Mouse (Mus musculus): ENCODE results near the gene Tpm4. TPM values are rescaled to one million over a fixed set of nuclear protein-coding genes. Genes with fewer than 3 reads are reported as not detected.

The Tpm4 gene
- total RNA-seq, 2 experiments from 2014 or later, result 13.4 to 15.5 TPM

GRCm38 (mm10) chr8:72169681-72170249, 35.0 kb downstream of the Tpm4 start:
- 0 out of 2 replicates have a peak, but pooled peaks have one; percentile 28 for ATAC-seq (replicated peaks; ENCODE audit: low FRiP score, low TSS enrichment, poor library complexity, severe bottlenecking)

DNA sequence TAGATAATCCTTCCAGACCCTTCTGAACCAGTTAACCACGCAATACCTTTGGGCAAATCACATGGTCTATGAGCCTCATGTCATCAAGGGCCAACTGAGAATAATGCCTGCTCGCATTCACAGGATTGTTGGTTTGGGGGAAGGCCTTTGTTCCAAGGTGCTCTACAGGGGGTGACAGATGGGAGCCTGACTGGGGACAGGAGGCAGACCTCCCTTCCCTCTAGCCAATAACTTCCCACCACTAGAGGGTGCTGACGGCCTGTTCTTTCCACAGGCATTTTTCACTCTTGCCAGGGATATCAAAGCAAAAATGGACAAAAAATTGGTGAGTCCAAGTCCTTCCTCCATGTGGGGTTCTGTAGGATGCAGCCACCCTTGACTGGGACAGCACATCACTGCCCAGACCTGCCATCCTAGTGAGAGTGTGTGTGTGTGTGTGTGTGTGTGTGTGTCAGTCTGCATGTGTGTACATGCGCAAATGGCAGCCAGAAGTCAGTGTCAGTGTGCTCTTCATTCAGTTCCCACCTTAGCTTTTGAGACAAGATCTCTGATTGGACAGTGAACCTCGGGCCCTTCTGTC, 42.7 kb downstream of the Tpm4 start:
- peak; percentile 69 for ATAC-seq (replicated peaks; ENCODE audit: low FRiP score, low TSS enrichment, poor library complexity, severe bottlenecking)

DNA sequence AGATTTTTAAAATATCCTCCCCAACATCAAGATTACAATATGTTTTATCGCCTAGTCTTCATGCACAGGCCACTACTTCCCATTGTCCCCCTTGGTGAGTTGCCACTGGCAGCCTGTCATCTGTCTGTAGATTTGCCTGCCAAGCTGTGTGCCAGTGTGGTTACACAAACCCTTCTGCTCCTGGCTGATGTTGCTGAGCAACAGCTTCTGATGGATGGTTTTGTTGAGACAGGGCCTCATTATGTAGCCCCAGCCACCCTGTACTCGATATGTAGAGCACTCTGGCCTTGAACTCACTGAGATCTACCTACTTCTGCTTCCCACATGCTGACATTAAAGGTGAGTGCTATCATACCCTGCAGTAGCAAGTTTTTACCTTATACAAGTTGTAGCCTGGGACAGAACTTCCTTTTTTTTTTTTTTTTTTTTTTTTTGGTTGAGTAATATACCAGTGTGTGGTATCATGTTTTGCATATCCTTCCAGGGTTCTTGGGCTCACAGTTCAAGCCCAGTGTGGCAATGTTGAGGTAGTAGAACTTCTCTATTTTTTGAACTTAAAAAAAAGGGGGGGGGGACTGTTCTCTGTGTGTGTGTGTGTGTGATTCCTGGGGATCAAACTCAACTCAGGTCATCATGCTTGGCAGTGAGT, 48.9 kb downstream of the Tpm4 start:
- 0 out of 2 replicates have a peak, but pooled peaks have one; percentile 50 for ATAC-seq (replicated peaks; ENCODE audit: low FRiP score, low TSS enrichment, poor library complexity, severe bottlenecking)

DNA sequence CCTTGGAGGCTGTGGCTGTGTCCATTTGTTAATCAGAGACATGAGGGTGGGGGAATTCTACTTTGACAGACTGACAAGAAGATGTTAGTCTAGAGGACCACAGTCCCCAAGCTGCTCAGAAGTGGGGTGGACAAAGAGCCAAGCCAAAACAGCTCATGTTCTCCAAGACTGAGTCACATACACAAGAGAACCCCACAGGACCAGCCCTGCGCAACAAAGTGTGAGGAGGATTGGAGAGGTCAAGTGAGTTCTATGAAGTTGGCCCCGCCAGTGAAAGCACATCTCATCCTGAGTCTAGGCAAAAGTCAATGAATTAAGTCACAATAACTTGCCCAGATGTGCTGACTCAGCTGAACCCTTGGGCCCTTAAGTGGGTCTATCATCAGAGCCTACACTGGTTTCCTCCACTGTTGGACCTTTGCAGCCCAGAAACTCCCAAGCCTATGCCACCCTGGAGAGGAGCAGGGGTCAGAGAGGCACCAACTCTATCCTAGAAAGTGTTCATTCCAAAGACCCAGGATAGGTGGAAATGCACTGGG, 53.1 kb downstream of the Tpm4 start:
- ATAC-seq (replicated peaks; ENCODE audit: low FRiP score, low TSS enrichment, poor library complexity, severe bottlenecking), result no peak

DNA sequence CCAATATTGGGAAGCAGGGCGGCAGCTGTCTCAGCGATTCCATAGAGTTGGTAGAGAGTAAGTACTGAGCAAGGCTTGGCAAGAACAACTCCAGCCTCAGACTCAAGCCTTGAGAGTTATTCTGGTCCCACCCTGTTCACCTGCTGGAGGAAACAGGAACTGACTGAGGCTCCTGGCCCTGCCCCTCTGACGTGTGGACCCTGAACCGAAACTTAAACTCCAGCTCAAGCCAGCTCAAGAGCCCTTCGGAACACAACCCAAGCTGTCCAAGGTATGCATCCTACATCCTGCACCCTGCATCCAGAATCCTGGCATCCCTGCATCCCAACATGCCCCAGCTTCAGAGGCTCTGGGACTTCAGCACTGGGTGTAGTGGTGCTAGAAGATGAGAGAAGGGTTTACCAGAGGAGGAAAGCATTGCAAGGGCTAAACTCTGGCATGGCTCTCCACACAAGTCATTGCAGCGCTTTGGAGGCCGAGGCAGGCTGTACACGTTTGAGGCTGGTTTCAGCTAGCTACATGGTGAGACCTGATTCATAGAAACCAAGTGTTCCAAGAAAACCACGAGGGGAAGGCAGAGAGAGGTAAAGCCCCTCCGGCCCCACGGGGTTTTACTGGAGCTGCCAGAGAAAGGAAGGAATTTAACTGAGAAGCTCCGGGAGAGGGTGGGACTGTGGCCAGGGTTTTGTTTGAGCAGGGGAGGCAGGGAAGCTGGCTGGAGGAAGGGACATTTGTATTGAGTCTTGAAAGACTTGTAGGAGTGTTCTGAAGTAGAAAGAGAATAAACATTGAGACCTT, 54.8 kb downstream of the Tpm4 start, which contains the start of gene Hsh2d:
Hsh2d (plus strand) TSS at position 222 of the 798 bp plus-strand sequence.
- peak; percentile 98 for ATAC-seq (replicated peaks; ENCODE audit: low FRiP score, low TSS enrichment, poor library complexity, severe bottlenecking)

DNA sequence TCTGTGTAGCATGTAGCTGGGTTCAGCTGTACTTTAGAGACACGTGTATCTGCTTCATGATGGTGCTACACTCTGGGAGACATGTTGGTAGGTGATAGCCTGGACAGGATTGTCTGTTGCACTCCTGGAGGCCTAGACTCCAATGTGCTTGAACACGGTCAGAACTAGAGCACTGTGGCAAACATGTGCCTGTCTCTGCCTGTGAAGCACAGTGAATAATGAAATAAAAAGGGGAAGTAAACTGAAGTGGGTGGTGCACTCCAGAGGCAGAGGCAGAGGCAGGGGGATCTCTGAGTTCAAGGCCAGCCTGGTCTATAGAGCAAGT, 55.4 kb downstream of the Tpm4 start:
- peak; percentile 41 for ATAC-seq (replicated peaks; ENCODE audit: low FRiP score, low TSS enrichment, poor library complexity, severe bottlenecking)

DNA sequence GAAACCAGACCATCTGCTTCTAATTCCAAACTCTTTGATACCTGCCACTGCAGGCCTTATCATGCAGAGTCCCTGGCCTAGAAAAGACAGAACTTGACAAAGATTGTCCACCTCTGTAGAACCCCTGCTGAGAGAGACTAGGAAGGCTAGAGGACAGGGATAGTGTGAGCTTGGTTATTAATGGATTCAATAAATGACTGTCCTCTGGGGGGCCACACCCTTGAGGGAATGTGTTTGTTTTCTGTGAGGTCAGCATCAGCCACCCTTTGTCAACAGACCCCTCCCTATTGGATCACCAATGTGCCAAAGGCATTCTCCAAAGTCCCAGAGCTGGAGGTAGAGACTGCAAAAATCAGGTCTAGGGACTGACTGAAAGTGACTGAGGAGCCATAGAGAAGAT, 57.3 kb downstream of the Tpm4 start:
- ATAC-seq (replicated peaks; ENCODE audit: low FRiP score, low TSS enrichment, poor library complexity, severe bottlenecking), result no peak

DNA sequence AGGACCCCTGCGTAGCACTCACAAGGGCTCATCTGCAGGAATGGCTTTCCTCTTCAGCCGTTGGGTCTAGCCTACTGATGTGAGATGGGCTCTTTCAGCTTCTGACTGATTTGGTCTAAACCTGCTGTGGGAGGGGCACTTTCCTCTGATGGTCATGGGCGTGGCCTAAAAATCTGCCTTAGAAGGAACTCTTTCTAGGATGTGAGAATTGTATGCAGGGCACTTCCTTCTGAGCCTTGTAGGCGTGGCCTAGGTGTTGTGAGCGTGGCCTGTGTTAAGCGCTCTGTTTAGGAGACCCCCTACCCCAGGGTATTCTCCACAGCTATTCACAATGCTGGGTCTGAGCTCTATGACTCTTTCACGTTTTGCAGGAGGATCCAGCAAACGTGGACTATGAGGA, 63.2 kb downstream of the Tpm4 start:
- ATAC-seq (replicated peaks; ENCODE audit: low FRiP score, low TSS enrichment, poor library complexity, severe bottlenecking), result no peak; the same call in 1 of the 2 replicates

Other genes with a start within 250 kb of the Tpm4 start
- gene Zfp882, start 226.4 kb upstream of the Tpm4 start, total RNA-seq (2014; fragmentation: Nextera tagmentation), result 4.0 and 6.3 TPM in 2 replicates
- gene Zfp882, start 226.4 kb upstream of the Tpm4 start, total RNA-seq (2017), result 3.3 and 7.9 TPM in 2 replicates
- 19.8 and 21.9 TPM in 2 replicates for gene Zfp617, start 226.3 kb upstream of the Tpm4 start, total RNA-seq (2014; fragmentation: Nextera tagmentation)
- 14.2 and 14.7 TPM in 2 replicates for gene Zfp617, start 226.3 kb upstream of the Tpm4 start, total RNA-seq (2017)
- gene Zfp961, start 183.9 kb upstream of the Tpm4 start, total RNA-seq (2014; fragmentation: Nextera tagmentation), result 36.1 and 51.7 TPM in 2 replicates
- gene Zfp961, start 183.9 kb upstream of the Tpm4 start, total RNA-seq (2017), result 31.0 and 33.9 TPM in 2 replicates
- 5.0 TPM in 1 of 2 replicates, not detected in the other for gene Cyp4f18, start 125.3 kb upstream of the Tpm4 start, total RNA-seq (2014; fragmentation: Nextera tagmentation)
- gene Cyp4f18, start 125.3 kb upstream of the Tpm4 start, total RNA-seq (2017), result not detected in 2 replicates
- not detected in 2 replicates for gene Olfr372, start 93.8 kb upstream of the Tpm4 start, total RNA-seq (2014; fragmentation: Nextera tagmentation)
- gene Olfr372, start 93.8 kb upstream of the Tpm4 start, total RNA-seq (2017), result not detected in 2 replicates
- not detected in 2 replicates for gene Olfr373, start 51.8 kb upstream of the Tpm4 start, total RNA-seq (2014; fragmentation: Nextera tagmentation)
- gene Olfr373, start 51.8 kb upstream of the Tpm4 start, total RNA-seq (2017), result not detected in 2 replicates
- gene Olfr374, start 27.9 kb upstream of the Tpm4 start, total RNA-seq (2014; fragmentation: Nextera tagmentation), result not detected in 2 replicates
- gene Olfr374, start 27.9 kb upstream of the Tpm4 start, total RNA-seq (2017), result not detected in 2 replicates
- 23.8 and 49.8 TPM in 2 replicates for gene Rab8a, start 26.2 kb downstream of the Tpm4 start, total RNA-seq (2014; fragmentation: Nextera tagmentation)
- gene Rab8a, start 26.2 kb downstream of the Tpm4 start, total RNA-seq (2017), result 298 and 374 TPM in 2 replicates
- gene Hsh2d, start 54.7 kb downstream of the Tpm4 start, total RNA-seq (2014; fragmentation: Nextera tagmentation), result 15.0 and 18.8 TPM in 2 replicates
- gene Hsh2d, start 54.7 kb downstream of the Tpm4 start, total RNA-seq (2017), result 0.89 and 4.6 TPM in 2 replicates
- gene Cib3, start 77.9 kb downstream of the Tpm4 start, total RNA-seq (2014; fragmentation: Nextera tagmentation), result not detected in 2 replicates
- not detected in 2 replicates for gene Cib3, start 77.9 kb downstream of the Tpm4 start, total RNA-seq (2017)
- gene Gm11034, start 78.7 kb downstream of the Tpm4 start, total RNA-seq (2014; fragmentation: Nextera tagmentation), result not detected in 2 replicates
- not detected in 2 replicates for gene Gm11034, start 78.7 kb downstream of the Tpm4 start, total RNA-seq (2017)
- 42.0 and 49.1 TPM in 2 replicates for gene Fam32a, start 84.8 kb downstream of the Tpm4 start, total RNA-seq (2014; fragmentation: Nextera tagmentation)
- 47.2 and 58.1 TPM in 2 replicates for gene Fam32a, start 84.8 kb downstream of the Tpm4 start, total RNA-seq (2017)
- 110 and 155 TPM in 2 replicates for gene Ap1m1, start 105.0 kb downstream of the Tpm4 start, total RNA-seq (2014; fragmentation: Nextera tagmentation)
- gene Ap1m1, start 105.0 kb downstream of the Tpm4 start, total RNA-seq (2017), result 63.6 and 64.8 TPM in 2 replicates
- 6.8 and 12.5 TPM in 2 replicates for gene Gm10282, start 170.3 kb downstream of the Tpm4 start, total RNA-seq (2014; fragmentation: Nextera tagmentation)
- gene Gm10282, start 170.3 kb downstream of the Tpm4 start, total RNA-seq (2017), result 7.4 and 11.2 TPM in 2 replicates
- 4.0 and 4.4 TPM in 2 replicates for gene Klf2, start 184.1 kb downstream of the Tpm4 start, total RNA-seq (2014; fragmentation: Nextera tagmentation)
- 2.3 and 5.1 TPM in 2 replicates for gene Klf2, start 184.1 kb downstream of the Tpm4 start, total RNA-seq (2017)